Mouse (Mus musculus): Measurements from ENCODE around the gene Clca3a1.
"Not testable (repeated sequence)": the region's sequence is repeated elsewhere in the genome, so short reads cannot be mapped to it uniquely, and the experiment has no call there.

The Clca3a1 gene

GRCm38 (mm10) chr3:144760592-144761309 lies at the start of gene Clca3a1:
Gene Clca3a1, minus strand, starts transcription at chr3:144760977.
- peak; percentile 5 to 10 for DNase-seq

DNA sequence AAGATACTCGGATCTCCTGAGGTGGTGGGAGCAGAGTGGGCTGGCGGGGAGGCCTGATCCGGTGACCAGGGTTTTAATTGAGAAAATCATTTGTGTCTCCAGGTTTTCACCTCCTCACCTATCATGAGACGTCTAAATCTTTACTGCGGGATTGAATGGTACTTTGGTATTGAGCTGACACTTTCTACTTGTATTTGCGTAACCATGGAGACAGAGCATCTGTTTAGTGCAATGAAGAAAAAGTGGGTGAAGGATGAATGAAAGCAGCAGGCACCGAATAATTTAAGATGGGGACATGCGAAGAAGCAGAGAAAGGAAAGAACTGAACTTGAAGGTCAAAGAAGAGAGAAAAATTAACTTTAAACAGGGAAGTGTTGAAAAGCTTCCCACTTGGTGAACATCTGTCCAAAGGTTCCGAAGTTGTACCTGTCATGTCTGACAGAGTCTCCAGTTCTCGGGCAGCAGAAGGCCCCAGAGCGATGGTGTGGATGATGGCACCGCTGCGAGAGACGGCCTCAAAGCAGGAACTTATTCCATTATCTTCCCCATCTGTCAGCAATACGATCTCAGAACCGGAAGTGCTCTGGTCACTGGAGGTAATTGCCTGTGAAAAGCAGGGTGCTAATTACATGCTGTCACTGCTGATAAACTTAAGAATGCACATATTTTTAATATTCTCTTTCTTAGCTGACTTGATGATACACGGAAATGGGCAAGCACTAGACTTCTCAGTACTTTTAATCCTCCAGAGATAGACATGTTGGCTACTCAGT lies 47.6 kb upstream of the Clca3a1 start:
- DNase-seq, result not testable (repeated sequence)

GRCm38 (mm10) chr3:144806626-144807025 lies 45.8 kb upstream of the Clca3a1 start:
- DNase-seq, result not testable (repeated sequence)

DNA sequence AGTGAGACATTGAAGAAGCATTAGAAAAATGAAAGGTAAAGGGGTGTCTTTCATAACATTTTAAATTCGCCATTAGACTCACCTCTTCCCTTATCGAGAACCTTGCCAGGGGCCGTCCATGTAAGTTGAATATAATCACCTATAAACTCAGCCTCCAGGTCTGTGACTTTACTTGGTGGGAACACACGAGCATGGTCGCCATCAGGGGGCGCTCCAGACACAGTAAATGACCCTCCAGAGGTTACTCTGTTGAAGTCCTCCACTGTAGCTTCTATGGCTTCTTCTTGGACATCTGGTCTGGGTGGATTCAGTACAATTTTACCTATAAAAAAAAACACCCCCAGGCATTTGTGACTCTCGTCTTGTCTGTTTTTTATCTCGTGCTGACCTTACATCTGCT lies 41.1 kb upstream of the Clca3a1 start:
- peak in 1 of 2 experiments; percentile 19 for DNase-seq

DNA sequence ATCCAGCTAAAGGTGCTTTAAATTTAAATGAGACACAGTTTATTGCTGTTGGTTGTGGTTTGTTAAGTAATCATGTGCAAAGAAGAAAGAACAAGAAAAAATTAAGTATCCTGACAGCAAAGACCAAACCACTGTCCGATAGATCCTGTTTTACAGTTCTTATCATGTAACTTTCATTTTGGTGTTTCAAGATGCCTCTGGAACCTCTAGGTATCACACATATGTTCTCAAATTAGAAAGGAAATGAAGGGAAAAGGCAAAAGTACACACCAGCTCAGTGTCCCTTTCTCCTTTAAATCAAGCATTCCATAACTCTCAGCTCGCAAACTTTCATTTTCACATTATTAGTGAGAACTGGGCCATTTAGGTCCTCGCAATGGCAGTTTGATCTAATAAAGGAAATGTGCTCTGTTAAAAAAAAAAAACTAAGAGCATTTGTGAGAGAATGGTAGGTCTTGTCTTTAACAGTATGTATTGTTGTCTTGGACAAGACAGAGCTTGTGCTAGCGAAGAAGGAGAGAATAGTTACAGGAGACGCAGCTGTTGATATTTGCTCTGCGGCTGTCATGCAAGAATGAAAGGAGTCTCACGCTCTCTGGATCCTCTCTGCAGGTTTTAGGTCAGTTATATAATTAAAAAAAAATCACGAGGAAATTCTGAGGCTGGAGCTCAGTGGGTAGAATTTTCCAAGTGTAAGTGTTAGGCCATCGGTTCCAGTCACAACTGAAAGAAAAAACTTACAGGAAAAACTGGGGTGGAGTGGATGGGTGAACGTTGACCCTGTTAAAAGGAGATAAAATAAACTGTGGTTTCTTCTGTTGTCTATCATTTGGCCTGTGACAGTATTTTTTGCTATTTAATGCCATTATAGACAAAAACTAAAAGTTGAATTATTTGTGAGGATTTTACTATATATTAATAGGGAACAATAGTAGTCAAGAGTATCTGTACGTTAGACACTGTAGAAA lies 24.7 kb upstream of the Clca3a1 start:
- no peak for DNase-seq

- no peak for DNase-seq
These were observed 4.4 kb upstream of the Clca3a1 start for GRCm38 (mm10) chr3:144765161-144765560.

GRCm38 (mm10) chr3:144761454-144761853 lies 677 bp upstream of the Clca3a1 start:
- no peak for DNase-seq

DNA sequence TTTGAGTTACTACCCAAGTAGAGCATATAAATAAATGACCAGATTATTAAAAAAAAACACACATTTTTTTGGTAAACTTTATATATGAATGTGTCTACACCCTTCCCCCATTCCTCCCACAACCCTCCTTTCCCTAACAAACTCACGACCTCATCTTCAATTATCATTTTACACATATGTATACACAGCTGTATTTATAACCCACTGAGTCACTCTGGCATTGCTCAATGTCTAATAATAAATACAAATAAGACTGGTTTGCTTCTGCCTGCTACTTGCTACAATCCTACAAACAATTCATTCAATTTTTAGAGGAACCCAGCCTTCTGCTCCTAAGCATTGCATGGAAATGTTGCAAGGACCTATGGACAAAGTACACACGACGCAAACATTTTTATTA lies 1.1 kb downstream of the Clca3a1 start:
- DNase-seq, result no peak

DNA sequence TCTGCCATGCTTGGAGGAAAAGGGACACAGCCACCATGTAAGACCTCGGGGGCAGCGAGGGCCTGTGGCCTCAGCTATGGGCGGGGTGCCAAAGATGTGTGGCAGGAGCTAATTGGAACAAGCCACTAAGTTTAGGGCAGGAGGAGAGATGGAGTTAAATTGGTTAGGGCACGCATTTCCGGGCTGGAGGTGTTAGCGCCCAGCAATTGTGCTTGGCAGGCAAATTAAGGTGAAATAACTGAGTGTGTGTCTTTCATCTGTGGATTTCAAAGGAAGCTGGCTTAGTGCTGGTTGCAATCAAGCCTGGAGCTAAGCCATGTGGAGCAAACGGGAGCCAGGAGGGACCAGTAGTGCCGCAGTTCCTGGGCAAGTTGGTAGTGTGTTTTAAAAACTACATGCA lies 4.7 kb downstream of the Clca3a1 start:
- DNase-seq, result not testable (repeated sequence)

- peak; percentile 4 to 16 for DNase-seq
These were observed 7.7 kb downstream of the Clca3a1 start for GRCm38 (mm10) chr3:144753120-144753519.

- not testable (repeated sequence) for DNase-seq
These were observed 11.5 kb downstream of the Clca3a1 start for GRCm38 (mm10) chr3:144749062-144749963.

- not testable (repeated sequence) for DNase-seq
These were observed 13.1 kb downstream of the Clca3a1 start for GRCm38 (mm10) chr3:144747706-144748105.

GRCm38 (mm10) chr3:144738396-144738795 lies 22.4 kb downstream of the Clca3a1 start:
- not testable (repeated sequence) for DNase-seq

- peak in 1 of 2 experiments; percentile 32 for DNase-seq
These were observed 23.9 kb downstream of the Clca3a1 start for GRCm38 (mm10) chr3:144736831-144737230.

- DNase-seq, result peak; percentile 46 to 71
These were observed 37.3 kb downstream of the Clca3a1 start for GRCm38 (mm10) chr3:144723455-144723854.

GRCm38 (mm10) chr3:144722566-144722965 lies 38.2 kb downstream of the Clca3a1 start:
- not testable (repeated sequence) for DNase-seq

GRCm38 (mm10) chr3:144721860-144722256 lies 38.9 kb downstream of the Clca3a1 start:
- no peak for DNase-seq

DNA sequence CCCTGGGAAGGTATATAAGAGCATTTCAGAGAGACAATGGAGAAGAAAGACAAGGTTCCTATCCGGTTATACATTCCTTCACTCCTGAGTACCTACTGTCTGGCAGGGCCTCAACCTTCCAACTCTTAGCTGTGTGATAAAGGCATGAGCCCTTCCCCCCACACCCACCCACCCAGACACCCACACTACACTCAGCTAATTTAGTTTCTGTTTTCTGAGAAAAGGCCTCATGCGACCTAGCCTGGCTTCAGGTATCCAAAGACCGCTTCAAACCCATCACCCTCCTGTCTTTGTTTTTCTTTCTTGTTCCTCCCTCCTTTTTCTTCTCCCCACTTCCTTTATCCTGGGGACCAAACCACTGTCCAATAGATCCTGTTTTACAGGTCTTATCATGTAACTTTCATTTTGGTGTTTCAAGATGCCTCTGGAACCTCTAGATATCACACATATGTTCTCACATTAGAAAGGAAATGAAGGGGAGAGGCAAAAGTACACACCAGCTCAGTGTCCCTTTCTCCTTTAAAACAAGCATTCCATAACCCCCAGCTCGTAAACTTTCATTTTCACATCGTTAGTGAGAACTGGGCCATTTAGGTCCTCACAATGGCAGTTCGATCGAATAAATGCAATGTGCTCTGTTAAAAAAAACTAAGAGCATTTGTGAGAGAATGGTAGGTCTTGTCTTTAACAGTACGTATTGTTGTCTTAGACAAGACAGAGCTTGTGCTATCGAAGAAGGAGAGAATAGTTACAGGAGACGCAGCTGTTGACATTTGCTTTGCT lies 39.5 kb downstream of the Clca3a1 start:
- DNase-seq, result no peak

- DNase-seq, result peak; percentile 88 to 94
These were observed 40.7 kb downstream of the Clca3a1 start, which contains the start of gene Sh3glb1 for GRCm38 (mm10) chr3:144719901-144720747. Gene Sh3glb1, minus strand, starts transcription at chr3:144720335.

Data from kidney, adult 8-10 months (tissue).